Mouse (Mus musculus): ENCODE results near the gene Susd3. TPM values are rescaled to one million over a fixed set of nuclear protein-coding genes. Genes with fewer than 3 reads are reported as not detected.

Susd3 gene
- polyA plus RNA-seq, 1 experiment = 10.2 TPM

- H3K4me3 ChIP-seq (replicated peaks; ENCODE audit: control insufficient read depth, low read depth, low read length) = peak within 1 kb of the TSS; percentile 82
- under 1% methylated on average over 84 of the region's 87 CpGs for WGBS
- peak within 1 kb of the TSS; percentile 84 for H3K27ac ChIP-seq (ENCODE audit: control insufficient read depth, insufficient read depth, low read depth, low read length, poor library complexity)
- peaks cover 13% of the 10 kb centered on the region for H3K4me1 ChIP-seq (ENCODE audit: control insufficient read depth, insufficient read depth, low read length)
- no peak for TF ChIP-seq CTCF (IDR thresholded peaks at IDR 0.05; ENCODE audit: control insufficient read depth, insufficient read depth, low read length)
- peak; percentile 84; the same call in 1 of the 2 replicates for TF ChIP-seq POLR2A (IDR thresholded peaks at IDR 0.05; ENCODE audit: borderline replicate concordance, control insufficient read depth, low read depth, low read length)
Measured at GRCm38 (mm10) chr13:49187288-49188218, 61.0 kb downstream of the Susd3 start, which contains the start of gene Ninj1. TSS of gene Ninj1 (plus strand) at chr13:49187485.

GRCm38 (mm10) chr13:49186798-49187287 is 61.7 kb downstream of the Susd3 start:
- Histone ChIP-seq H3K4me3 (replicated peaks; ENCODE audit: control insufficient read depth, low read depth, low read length) (peak overlapping the region; percentile 10), H3K4me1 (ENCODE audit: control insufficient read depth, insufficient read depth, low read length) (peaks cover 13% of the 10 kb centered on the region), H3K27ac (ENCODE audit: control insufficient read depth, insufficient read depth, low read depth, low read length, poor library complexity) (peak overlapping the region; percentile 70)
- 22% methylated on average over 11 of the region's 11 CpGs for WGBS
- TF ChIP-seq CTCF (IDR thresholded peaks at IDR 0.05; ENCODE audit: control insufficient read depth, insufficient read depth, low read length) = no peak
- no peak for TF ChIP-seq POLR2A (IDR thresholded peaks at IDR 0.05; ENCODE audit: borderline replicate concordance, control insufficient read depth, low read depth, low read length)

GRCm38 (mm10) chr13:49183646-49184045 is 64.9 kb downstream of the Susd3 start:
- Histone ChIP-seq H3K4me1 (ENCODE audit: control insufficient read depth, insufficient read depth, low read length) (peaks cover 7% of the 10 kb centered on the region; the same call in 1 of the 2 replicates), H3K4me3 (replicated peaks; ENCODE audit: control insufficient read depth, low read depth, low read length) (no peak overlapping the region)

GRCm38 (mm10) chr13:49183161-49183560 is 65.3 kb downstream of the Susd3 start:
- TF ChIP-seq POLR2A (IDR thresholded peaks at IDR 0.05; ENCODE audit: borderline replicate concordance, control insufficient read depth, low read depth, low read length) (no peak), CTCF (IDR thresholded peaks at IDR 0.05; ENCODE audit: control insufficient read depth, insufficient read depth, low read length) (no peak)
- H3K4me3 ChIP-seq (replicated peaks; ENCODE audit: control insufficient read depth, low read depth, low read length) = no peak overlapping the region
- 66% methylated on average over 5 of the region's 5 CpGs for WGBS
- H3K4me1 ChIP-seq (ENCODE audit: control insufficient read depth, insufficient read depth, low read length) = peaks cover 6% of the 10 kb centered on the region; the same call in 1 of the 2 replicates
- H3K27ac ChIP-seq (ENCODE audit: control insufficient read depth, insufficient read depth, low read depth, low read length, poor library complexity) = no peak overlapping the region

More at GRCm38 (mm10) chr13:49183646-49184045, 64.9 kb downstream of the Susd3 start:
- no peak overlapping the region for H3K27ac ChIP-seq (ENCODE audit: control insufficient read depth, insufficient read depth, low read depth, low read length, poor library complexity)
- TF ChIP-seq POLR2A (IDR thresholded peaks at IDR 0.05; ENCODE audit: borderline replicate concordance, control insufficient read depth, low read depth, low read length) (no peak), CTCF (IDR thresholded peaks at IDR 0.05; ENCODE audit: control insufficient read depth, insufficient read depth, low read length) (no peak)
- 43% methylated on average over 5 of the region's 5 CpGs for WGBS

GRCm38 (mm10) chr13:49181411-49181984 is 67.0 kb downstream of the Susd3 start:
- 88% methylated on average over 3 of the region's 3 CpGs for WGBS
- Histone ChIP-seq H3K4me3 (replicated peaks; ENCODE audit: control insufficient read depth, low read depth, low read length) (no peak overlapping the region), H3K4me1 (ENCODE audit: control insufficient read depth, insufficient read depth, low read length) (peaks cover 1% of the 10 kb centered on the region; the same call in 1 of the 2 replicates), H3K27ac (ENCODE audit: control insufficient read depth, insufficient read depth, low read depth, low read length, poor library complexity) (no peak overlapping the region)
- no peak for TF ChIP-seq CTCF (IDR thresholded peaks at IDR 0.05; ENCODE audit: control insufficient read depth, insufficient read depth, low read length)
- TF ChIP-seq POLR2A (IDR thresholded peaks at IDR 0.05; ENCODE audit: borderline replicate concordance, control insufficient read depth, low read depth, low read length) = no peak

- TF ChIP-seq POLR2A (IDR thresholded peaks at IDR 0.05; ENCODE audit: borderline replicate concordance, control insufficient read depth, low read depth, low read length) (no peak), CTCF (IDR thresholded peaks at IDR 0.05; ENCODE audit: control insufficient read depth, insufficient read depth, low read length) (no peak)
- 24% methylated on average over 1 of the region's 1 CpGs for WGBS
- H3K27ac ChIP-seq (ENCODE audit: control insufficient read depth, insufficient read depth, low read depth, low read length, poor library complexity) = no peak overlapping the region
- no peak overlapping the region for H3K4me3 ChIP-seq (replicated peaks; ENCODE audit: control insufficient read depth, low read depth, low read length)
- H3K4me1 ChIP-seq (ENCODE audit: control insufficient read depth, insufficient read depth, low read length) = no peaks in the 10 kb centered on the region; the same call in 1 of the 2 replicates
Measured at GRCm38 (mm10) chr13:49180691-49181090, 67.8 kb downstream of the Susd3 start.

Other genes starting within 250 kb of the Susd3 start
- not detected in 2 replicates for gene Wnk2, start 100.7 kb downstream of the Susd3 start, polyA plus RNA-seq (2011; ENCODE audit: insufficient read depth, insufficient read length, low replicate concordance, missing spikeins)
- 21.4 and 36.6 TPM in 2 replicates for gene Ninj1, start 61.2 kb downstream of the Susd3 start, polyA plus RNA-seq (2011; ENCODE audit: insufficient read depth, insufficient read length, low replicate concordance, missing spikeins)
- gene Card19, start 32.7 kb downstream of the Susd3 start, polyA plus RNA-seq (2011; ENCODE audit: insufficient read depth, insufficient read length, low replicate concordance, missing spikeins) = 27.5 and 41.1 TPM in 2 replicates
- gene Fgd3, start 71.6 kb upstream of the Susd3 start, polyA plus RNA-seq (2011; ENCODE audit: insufficient read depth, insufficient read length, low replicate concordance, missing spikeins) = 10.9 and 31.9 TPM in 2 replicates
- gene Bicd2, start 92.9 kb upstream of the Susd3 start, polyA plus RNA-seq (2011; ENCODE audit: insufficient read depth, insufficient read length, low replicate concordance, missing spikeins) = 12.1 and 23.2 TPM in 2 replicates
- gene Ippk, start 172.5 kb upstream of the Susd3 start, polyA plus RNA-seq (2011; ENCODE audit: insufficient read depth, insufficient read length, low replicate concordance, missing spikeins) = 4.4 and 4.5 TPM in 2 replicates
- gene Tes3-ps, start 244.6 kb upstream of the Susd3 start, polyA plus RNA-seq (2011; ENCODE audit: insufficient read depth, insufficient read length, low replicate concordance, missing spikeins) = 1.4 and 3.5 TPM in 2 replicates